Mouse (Mus musculus) splenic B cell, adult 2 months (primary cell): ENCODE measurements around the gene Ptges3l.
"Not testable (repeated sequence)": the region's sequence is repeated elsewhere in the genome, so short reads cannot be mapped to it uniquely, and the experiment has no call there.

Experiments
- DNase-seq: peaks from one replicate; pipeline ENCODE4 v3.0.0-alpha.2; 2011; ENCODE audit warnings: low read depth, low spot score
- H3K27me3 ChIP-seq: 2 replicates; pipeline ENCODE4 v1.6.1; 2012; ENCODE audit warnings: mild to moderate bottlenecking, low read length, moderate library complexity, mixed read lengths; ENCODE audit not compliant: control insufficient read depth, poor library complexity, insufficient read depth, severe bottlenecking
- H3K36me3 ChIP-seq: 2 replicates; pipeline ENCODE4 v1.6.1; 2012; ENCODE audit warnings: mild to moderate bottlenecking, low read length, moderate library complexity, mixed read lengths; ENCODE audit not compliant: control insufficient read depth, poor library complexity, insufficient read depth, severe bottlenecking

The Ptges3l gene

DNA sequence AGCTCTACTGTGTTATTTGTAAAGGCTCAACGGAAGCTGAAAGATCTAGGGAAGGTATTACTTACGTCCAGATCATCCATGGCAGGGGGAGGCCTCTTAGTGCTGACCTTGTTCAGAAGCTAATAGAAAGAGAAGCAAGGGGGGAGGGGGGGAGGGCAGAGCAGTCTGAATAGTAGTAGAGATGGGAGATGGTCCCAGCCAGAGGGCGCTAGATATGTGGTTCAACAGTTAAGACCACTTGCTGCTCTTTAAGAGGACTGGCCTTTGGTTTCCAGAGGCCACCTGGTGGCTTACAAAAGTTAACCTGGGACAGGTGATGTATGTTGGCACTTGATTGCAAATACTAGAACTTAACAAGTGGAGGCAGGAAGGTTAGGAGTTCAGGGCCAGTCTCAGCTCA is 5.5 kb downstream of the Ptges3l start:
- Histone ChIP-seq H3K27me3 (no peaks in the 10 kb centered on the region), H3K36me3 (no peaks in the 10 kb centered on the region)
- peak; percentile 28 for DNase-seq

DNA sequence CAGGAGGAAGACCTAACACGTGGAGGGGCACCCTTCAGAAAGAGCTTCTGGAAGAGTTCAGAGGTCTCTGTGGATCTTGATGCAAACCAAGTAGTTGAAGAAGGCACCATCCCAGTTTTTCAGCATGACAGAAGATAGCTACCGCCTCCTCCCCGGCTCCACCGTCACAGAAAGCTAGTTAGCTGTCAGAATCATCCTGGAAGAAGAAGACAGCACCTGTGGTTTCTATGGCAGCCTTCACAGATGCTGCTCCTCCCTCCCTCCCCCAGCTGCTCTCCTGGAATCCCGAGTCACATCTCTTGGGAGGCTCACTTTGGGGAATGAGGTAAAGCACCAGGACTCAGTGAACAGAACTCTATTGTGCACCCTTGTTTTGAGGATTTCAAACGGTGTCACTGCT is 6.1 kb downstream of the Ptges3l start:
- Histone ChIP-seq H3K36me3 (no peaks in the 10 kb centered on the region), H3K27me3 (no peaks in the 10 kb centered on the region)
- no peak for DNase-seq

DNA sequence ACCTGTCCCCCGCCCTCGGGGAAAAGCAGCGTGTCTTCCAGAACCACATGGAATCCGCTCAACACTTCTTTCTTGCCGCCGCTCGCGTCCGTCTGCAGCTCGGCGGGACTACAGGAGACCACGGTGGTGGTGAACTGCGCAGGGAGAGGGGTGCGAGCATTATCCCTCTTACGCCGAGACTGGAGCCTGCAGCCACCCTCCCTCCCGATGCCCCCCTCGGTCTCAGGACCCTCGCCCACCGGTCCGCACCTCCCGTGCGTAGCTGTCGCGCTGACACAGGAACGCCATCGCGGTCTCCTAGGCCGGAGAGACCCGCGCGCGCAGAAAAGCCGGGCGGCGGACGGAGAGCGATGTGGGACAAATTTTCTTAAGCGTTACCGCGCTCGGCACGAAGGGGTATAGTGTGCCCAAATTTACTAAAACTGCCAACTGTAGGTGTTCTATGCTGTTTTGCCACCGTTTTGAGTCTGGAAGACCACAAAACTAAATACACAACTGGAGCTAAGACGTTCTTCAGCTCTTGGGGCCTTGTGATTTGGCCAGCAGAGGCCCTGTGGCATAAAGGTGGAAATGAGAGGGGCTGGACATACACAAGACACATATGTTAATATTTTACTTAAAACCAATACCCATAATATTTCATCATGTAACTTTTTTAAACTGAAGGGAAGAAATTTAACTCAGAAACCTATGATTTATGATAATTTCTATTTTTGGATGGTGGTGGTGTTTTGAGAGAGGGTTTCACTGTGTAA is 7.9 kb downstream of the Ptges3l start, which contains the start of gene Aarsd1:
Aarsd1 (minus strand) TSS at position 515 of the 755 bp plus-strand sequence.
- peak; percentile 87 for DNase-seq
- Histone ChIP-seq H3K27me3 (no peaks in the 10 kb centered on the region), H3K36me3 (no peaks in the 10 kb centered on the region)

GRCm38 (mm10) chr11:101416433-101417100 is 8.6 kb downstream of the Ptges3l start:
- no peaks in the 10 kb centered on the region for H3K36me3 ChIP-seq
- DNase-seq, result peak; percentile 26
- H3K27me3 ChIP-seq, result no peaks in the 10 kb centered on the region

DNA sequence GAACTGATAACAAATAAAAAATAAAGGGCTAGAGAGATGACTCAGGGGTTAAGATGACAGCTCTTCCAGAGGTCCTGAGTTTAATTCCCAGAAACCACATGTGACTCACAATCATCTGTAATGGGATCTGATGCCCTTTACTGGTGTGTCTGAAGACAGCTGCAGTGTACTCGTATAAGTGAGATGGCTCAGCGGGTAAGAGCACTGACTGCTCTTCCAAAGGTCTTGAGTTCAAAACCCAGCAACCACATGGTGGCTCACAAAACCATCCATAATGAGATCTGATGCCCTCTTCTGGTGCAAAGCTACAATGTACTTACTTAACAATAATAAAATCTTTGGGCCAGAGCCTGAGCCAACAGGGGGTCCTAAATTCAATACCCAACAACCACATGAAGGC is 9.8 kb downstream of the Ptges3l start:
- peak; percentile 32 for DNase-seq
- H3K36me3 ChIP-seq, result no peaks in the 10 kb centered on the region; the same call in 1 of the 2 replicates
- no peaks in the 10 kb centered on the region for H3K27me3 ChIP-seq

DNA sequence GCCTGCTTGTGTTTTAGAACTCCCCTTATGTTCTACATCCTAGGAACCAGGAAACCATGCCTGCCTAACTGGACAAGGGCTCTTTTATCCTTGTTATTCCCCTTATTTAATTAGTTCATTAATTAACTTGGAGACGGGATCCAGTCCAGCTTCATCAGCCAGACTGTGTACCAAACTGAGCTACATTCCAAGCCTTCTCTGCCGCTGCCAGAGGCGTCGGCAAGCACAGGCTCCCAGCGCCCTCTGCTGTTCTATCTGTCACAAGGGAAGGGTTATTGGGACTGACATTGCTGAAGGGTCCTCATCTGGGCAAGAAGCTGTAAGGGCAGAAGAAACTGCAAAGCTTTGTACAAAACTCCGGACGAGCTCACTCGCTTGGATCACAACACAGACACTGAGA is 30.0 kb downstream of the Ptges3l start:
- peak; percentile 58 for DNase-seq
- Histone ChIP-seq H3K27me3 (no peaks in the 10 kb centered on the region), H3K36me3 (no peaks in the 10 kb centered on the region)

- no peaks in the 10 kb centered on the region for H3K36me3 ChIP-seq
- no peaks in the 10 kb centered on the region for H3K27me3 ChIP-seq
- no peak for DNase-seq
These were observed 43.3 kb downstream of the Ptges3l start for GRCm38 (mm10) chr11:101381817-101382216.

DNA sequence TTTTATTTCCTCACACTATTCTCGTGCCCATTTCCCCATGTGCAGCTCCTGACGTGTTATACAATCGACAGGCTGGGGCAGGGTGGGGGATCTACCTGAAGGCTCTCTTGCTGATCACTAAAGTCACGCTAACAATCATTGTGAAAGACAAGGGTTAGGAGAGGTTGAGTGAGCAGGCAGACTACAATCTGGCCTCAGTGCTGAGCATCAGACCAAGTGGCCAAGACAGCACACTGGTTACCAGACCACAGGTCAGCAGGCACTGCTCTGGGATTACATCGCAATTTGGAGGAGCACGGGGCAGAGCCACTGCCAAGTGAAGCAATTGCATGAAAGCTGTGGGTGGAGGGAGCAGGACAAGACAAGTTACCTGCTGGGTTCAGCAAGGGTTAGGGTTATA is 46.2 kb downstream of the Ptges3l start:
- Histone ChIP-seq H3K27me3 (no peaks in the 10 kb centered on the region), H3K36me3 (no peaks in the 10 kb centered on the region)
- DNase-seq, result no peak

DNA sequence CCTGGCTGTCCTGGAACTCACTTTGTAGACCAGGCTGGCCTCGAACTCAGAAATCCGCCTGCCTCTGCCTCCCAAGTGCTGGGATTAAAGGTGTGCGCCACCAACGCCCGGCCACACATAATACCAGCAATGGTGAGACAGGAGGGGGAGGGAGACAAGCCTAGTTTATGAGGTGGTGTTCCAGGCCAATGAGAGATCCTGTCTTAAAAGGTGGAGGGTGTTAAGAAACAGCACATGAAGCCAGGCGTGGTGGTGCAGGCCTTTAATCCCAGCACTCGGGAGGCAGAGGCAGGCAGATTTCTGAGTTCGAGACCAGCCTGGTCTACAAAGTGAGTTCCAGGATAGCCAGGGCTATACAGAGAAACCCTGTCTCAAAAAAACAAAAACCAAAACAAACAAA is 46.9 kb downstream of the Ptges3l start:
- not testable (repeated sequence) for H3K36me3 ChIP-seq, H3K27me3 ChIP-seq, DNase-seq

- H3K27me3 ChIP-seq, result no peaks in the 10 kb centered on the region
- no peak for DNase-seq
- no peaks in the 10 kb centered on the region for H3K36me3 ChIP-seq
These were observed 50.7 kb downstream of the Ptges3l start for GRCm38 (mm10) chr11:101374421-101374938.

- Histone ChIP-seq H3K27me3 (no peaks in the 10 kb centered on the region), H3K36me3 (no peaks in the 10 kb centered on the region)
- no peak for DNase-seq
These were observed 55.0 kb downstream of the Ptges3l start for GRCm38 (mm10) chr11:101370141-101370540.
